Mouse (Mus musculus): ENCODE measurements around the gene Zfp385a. TPM values are rescaled to one million over a fixed set of nuclear protein-coding genes. Genes with fewer than 3 reads are reported as not detected.

Gene Zfp385a
- polyA plus RNA-seq, 1 experiment = 35.6 TPM

DNA sequence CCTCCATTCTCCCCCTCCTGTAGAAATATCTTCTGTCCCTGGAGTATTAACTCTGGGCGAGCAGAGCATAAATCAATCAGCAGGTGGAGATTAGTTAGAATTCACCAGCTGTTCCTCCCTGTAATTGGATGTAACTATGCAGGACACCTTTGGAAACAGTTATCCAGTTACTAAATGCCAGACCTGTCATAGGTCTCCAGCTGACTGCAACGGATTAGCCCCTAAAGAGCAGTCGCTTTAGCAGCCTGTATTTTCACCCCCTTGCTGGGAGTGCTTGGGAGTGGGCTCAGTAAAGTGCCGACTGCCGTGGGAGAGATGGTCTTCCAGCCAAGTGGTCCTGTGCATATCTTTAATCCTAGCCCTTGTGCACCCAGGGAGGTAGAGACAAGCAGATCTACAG is 50.3 kb downstream of the Zfp385a start:
- no peak overlapping the region for H3ac ChIP-seq (ENCODE audit: control insufficient read depth, insufficient read length)
- H3K36me3 ChIP-seq (ENCODE audit: control insufficient read depth, insufficient read depth) = peaks cover 35% of the 10 kb centered on the region
- no peak overlapping the region for H3K4me3 ChIP-seq
- H3K79me2 ChIP-seq (ENCODE audit: control insufficient read depth, insufficient read depth) = peaks cover 29% of the 10 kb centered on the region
- no peak overlapping the region for H3K4me2 ChIP-seq (ENCODE audit: low read depth)
- no peaks in the 10 kb centered on the region for H3K27me3 ChIP-seq (ENCODE audit: control insufficient read depth, insufficient read depth, insufficient read length)
- TF ChIP-seq CEBPB (IDR thresholded peaks at IDR 0.05; ENCODE audit: insufficient read depth, poor library complexity, severe bottlenecking) (no peak), REST (IDR thresholded peaks at IDR 0.05; ENCODE audit: insufficient read depth, insufficient read length) (no peak), MYOG (IDR thresholded peaks at IDR 0.05; ENCODE audit: control insufficient read depth in 1 of 3, insufficient read depth in 1 of 3, insufficient read length in 2 of 3, low read depth in 2 of 3) (no peak), POLR2A (IDR thresholded peaks at IDR 0.05; ENCODE audit: insufficient read length, low read depth) (no peak), E2F4 (IDR thresholded peaks at IDR 0.05; ENCODE audit: insufficient read depth) (no peak), MAX (IDR thresholded peaks at IDR 0.05; ENCODE audit: low read depth) (no peak), TCF3 (IDR thresholded peaks at IDR 0.05; ENCODE audit: insufficient read length, low read depth) (no peak), POLR2AphosphoS2 (IDR thresholded peaks at IDR 0.05; ENCODE audit: insufficient read length, low read depth) (no peak), USF1 (IDR thresholded peaks at IDR 0.05; ENCODE audit: low read depth) (no peak), SRF (IDR thresholded peaks at IDR 0.05; ENCODE audit: control insufficient read depth, insufficient read length, low read depth) (no peak), MYOD1 (IDR thresholded peaks at IDR 0.05; ENCODE audit: control insufficient read depth in 1 of 3, insufficient read length in 2 of 3, low read depth in 2 of 3) (no peak), TCF12 (IDR thresholded peaks at IDR 0.05; ENCODE audit: insufficient read depth, poor library complexity, severe bottlenecking) (no peak)

DNA sequence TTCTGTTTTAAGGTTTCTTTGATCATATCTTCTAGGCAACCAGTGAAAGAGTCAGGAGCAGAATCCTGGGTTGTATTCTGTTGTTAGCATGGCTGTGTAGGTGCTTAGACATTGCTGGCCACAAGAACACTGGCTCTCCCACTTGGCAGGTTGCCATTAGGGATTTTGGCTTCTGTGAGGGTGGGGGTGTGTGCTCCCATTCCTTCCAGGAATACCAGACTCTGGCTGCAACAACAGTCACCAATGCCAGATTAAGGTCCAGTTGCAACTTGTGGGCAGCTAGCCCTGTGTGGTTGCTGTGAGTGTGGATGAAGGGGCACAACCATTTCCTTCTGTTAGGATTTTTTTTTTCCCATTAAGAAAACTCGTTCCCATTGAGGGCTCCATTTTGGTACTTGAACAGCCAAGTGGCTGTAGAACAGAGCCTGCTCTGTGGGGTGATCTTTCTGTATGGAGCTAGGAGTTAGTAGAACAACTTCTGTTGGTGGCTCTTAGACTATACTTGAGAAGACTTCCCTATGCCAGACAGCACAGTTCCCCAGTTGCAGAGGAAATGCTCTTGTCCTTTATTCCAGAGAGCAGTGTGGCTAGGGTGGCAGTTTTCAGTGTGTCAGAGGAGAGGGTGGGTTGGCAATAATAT is 54.0 kb downstream of the Zfp385a start:
- Histone ChIP-seq H3K79me2 (ENCODE audit: control insufficient read depth, insufficient read depth) (peaks cover 61% of the 10 kb centered on the region), H3K36me3 (ENCODE audit: control insufficient read depth, insufficient read depth) (peaks cover 21% of the 10 kb centered on the region), H3ac (ENCODE audit: control insufficient read depth, insufficient read length) (no peak overlapping the region), H3K4me2 (ENCODE audit: low read depth) (peak overlapping the region; percentile 14), H3K27me3 (ENCODE audit: control insufficient read depth, insufficient read depth, insufficient read length) (no peaks in the 10 kb centered on the region), H3K4me3 (no peak overlapping the region)
- TF ChIP-seq TCF3 (IDR thresholded peaks at IDR 0.05; ENCODE audit: insufficient read length, low read depth) (no peak), TCF12 (IDR thresholded peaks at IDR 0.05; ENCODE audit: insufficient read depth, poor library complexity, severe bottlenecking) (no peak), E2F4 (IDR thresholded peaks at IDR 0.05; ENCODE audit: insufficient read depth) (no peak), SRF (IDR thresholded peaks at IDR 0.05; ENCODE audit: control insufficient read depth, insufficient read length, low read depth) (no peak), POLR2A (IDR thresholded peaks at IDR 0.05; ENCODE audit: insufficient read length, low read depth) (no peak), MAX (IDR thresholded peaks at IDR 0.05; ENCODE audit: low read depth) (no peak), REST (IDR thresholded peaks at IDR 0.05; ENCODE audit: insufficient read depth, insufficient read length) (no peak), MYOG (IDR thresholded peaks at IDR 0.05; ENCODE audit: control insufficient read depth in 1 of 3, insufficient read depth in 1 of 3, insufficient read length in 2 of 3, low read depth in 2 of 3) (peak in 1 of 3 experiments; percentile 41), MYOD1 (IDR thresholded peaks at IDR 0.05; ENCODE audit: control insufficient read depth in 1 of 3, insufficient read length in 2 of 3, low read depth in 2 of 3) (peak in 1 of 3 experiments; percentile 45), POLR2AphosphoS2 (IDR thresholded peaks at IDR 0.05; ENCODE audit: insufficient read length, low read depth) (no peak), USF1 (IDR thresholded peaks at IDR 0.05; ENCODE audit: low read depth) (no peak), CEBPB (IDR thresholded peaks at IDR 0.05; ENCODE audit: insufficient read depth, poor library complexity, severe bottlenecking) (no peak)

DNA sequence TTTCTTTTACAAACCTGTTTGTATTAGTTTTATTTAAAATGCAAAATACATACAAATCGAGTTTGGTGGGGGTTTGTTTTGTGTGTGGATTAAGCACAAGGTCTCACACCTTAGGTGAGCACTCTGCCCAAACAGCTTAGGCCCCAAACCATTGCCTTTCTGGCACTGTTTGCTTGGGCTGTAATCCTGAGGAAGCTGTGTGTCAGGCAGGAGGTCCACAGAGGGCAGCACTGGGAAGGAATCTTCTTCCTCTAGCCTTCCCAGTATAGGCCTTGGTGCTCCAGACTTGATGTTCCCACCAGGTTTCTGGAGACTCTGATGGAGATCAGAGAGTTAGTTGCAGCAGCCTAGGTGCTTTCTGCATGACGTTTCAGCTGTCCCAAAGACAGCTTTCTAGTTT is 55.2 kb downstream of the Zfp385a start:
- Histone ChIP-seq H3K79me2 (ENCODE audit: control insufficient read depth, insufficient read depth) (peaks cover 73% of the 10 kb centered on the region), H3K36me3 (ENCODE audit: control insufficient read depth, insufficient read depth) (peaks cover 9% of the 10 kb centered on the region), H3K27me3 (ENCODE audit: control insufficient read depth, insufficient read depth, insufficient read length) (no peaks in the 10 kb centered on the region), H3K4me2 (ENCODE audit: low read depth) (no peak overlapping the region), H3K4me3 (no peak overlapping the region), H3ac (ENCODE audit: control insufficient read depth, insufficient read length) (no peak overlapping the region)
- TF ChIP-seq E2F4 (IDR thresholded peaks at IDR 0.05; ENCODE audit: insufficient read depth) = no peak
- TF ChIP-seq SRF (IDR thresholded peaks at IDR 0.05; ENCODE audit: control insufficient read depth, insufficient read length, low read depth) = no peak
- TF ChIP-seq REST (IDR thresholded peaks at IDR 0.05; ENCODE audit: insufficient read depth, insufficient read length) = no peak
- TF ChIP-seq USF1 (IDR thresholded peaks at IDR 0.05; ENCODE audit: low read depth) = no peak
- TF ChIP-seq CEBPB (IDR thresholded peaks at IDR 0.05; ENCODE audit: insufficient read depth, poor library complexity, severe bottlenecking) = no peak
- no peak for TF ChIP-seq TCF12 (IDR thresholded peaks at IDR 0.05; ENCODE audit: insufficient read depth, poor library complexity, severe bottlenecking)
- no peak for TF ChIP-seq MAX (IDR thresholded peaks at IDR 0.05; ENCODE audit: low read depth)
- no peak for TF ChIP-seq MYOG (IDR thresholded peaks at IDR 0.05; ENCODE audit: control insufficient read depth in 1 of 3, insufficient read depth in 1 of 3, insufficient read length in 2 of 3, low read depth in 2 of 3)
- TF ChIP-seq POLR2AphosphoS2 (IDR thresholded peaks at IDR 0.05; ENCODE audit: insufficient read length, low read depth) = no peak
- TF ChIP-seq MYOD1 (IDR thresholded peaks at IDR 0.05; ENCODE audit: control insufficient read depth in 1 of 3, insufficient read length in 2 of 3, low read depth in 2 of 3) = no peak
- no peak for TF ChIP-seq TCF3 (IDR thresholded peaks at IDR 0.05; ENCODE audit: insufficient read length, low read depth)
- no peak for TF ChIP-seq POLR2A (IDR thresholded peaks at IDR 0.05; ENCODE audit: insufficient read length, low read depth)

DNA sequence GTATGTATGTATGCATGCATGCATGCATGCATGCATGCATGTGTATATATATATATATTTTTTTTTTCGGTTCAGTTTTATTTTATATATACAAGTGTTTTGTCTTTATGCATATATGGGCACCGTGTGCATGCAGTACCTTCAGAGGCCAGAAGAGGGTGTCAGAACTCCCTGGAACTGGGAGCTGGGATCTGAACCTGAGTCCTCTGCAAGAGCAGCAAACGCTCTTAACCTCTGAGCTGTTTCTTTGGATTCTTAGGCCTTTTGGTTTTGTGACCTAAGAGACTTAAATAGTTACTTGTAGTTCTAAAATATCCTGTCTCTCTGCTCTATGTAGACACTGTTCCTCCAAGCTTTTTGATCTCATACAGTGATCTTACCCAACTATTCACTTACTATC is 55.8 kb downstream of the Zfp385a start:
- TF ChIP-seq TCF12 (IDR thresholded peaks at IDR 0.05; ENCODE audit: insufficient read depth, poor library complexity, severe bottlenecking) (no peak), TCF3 (IDR thresholded peaks at IDR 0.05; ENCODE audit: insufficient read length, low read depth) (no peak), MAX (IDR thresholded peaks at IDR 0.05; ENCODE audit: low read depth) (no peak), REST (IDR thresholded peaks at IDR 0.05; ENCODE audit: insufficient read depth, insufficient read length) (no peak)
- H3ac ChIP-seq (ENCODE audit: control insufficient read depth, insufficient read length) = no peak overlapping the region
- no peak overlapping the region for H3K4me3 ChIP-seq
- H3K4me2 ChIP-seq (ENCODE audit: low read depth) = no peak overlapping the region
- H3K36me3 ChIP-seq (ENCODE audit: control insufficient read depth, insufficient read depth) = peaks cover 3% of the 10 kb centered on the region
- H3K27me3 ChIP-seq (ENCODE audit: control insufficient read depth, insufficient read depth, insufficient read length) = no peaks in the 10 kb centered on the region
- H3K79me2 ChIP-seq (ENCODE audit: control insufficient read depth, insufficient read depth) = peaks cover 78% of the 10 kb centered on the region

Data from myocyte (in vitro differentiated cells).